Mouse (Mus musculus) spleen, postnatal 14 days (tissue): ENCODE measurements around the gene Lce1e.

Experiments used
- DNase-seq, 2 experiments: peaks; one replicate each; pipeline ENCODE4 v3.0.0; 2021 to 2022; ENCODE audit warnings: low spot score in 2 of 2

Gene Lce1e

DNA sequence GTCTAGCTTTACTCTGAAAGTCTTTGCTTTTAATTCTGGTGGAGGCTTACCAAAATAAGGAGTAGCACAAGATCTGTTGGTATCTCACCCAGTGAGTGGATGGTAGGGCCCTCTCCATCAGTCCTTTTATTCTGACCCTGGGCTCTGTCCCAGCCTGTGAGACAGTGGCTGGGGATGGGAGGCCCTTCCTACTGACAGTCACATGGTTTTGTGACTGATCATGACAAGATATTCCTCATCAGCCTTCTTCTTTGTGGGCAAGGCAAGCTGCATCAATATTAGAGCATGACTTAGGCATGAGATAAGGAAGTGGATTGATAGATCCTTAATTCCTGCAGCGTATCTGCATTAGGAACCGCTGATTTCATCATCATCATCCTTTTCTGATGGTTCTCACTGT lies at the start of gene Lce1e:
Lce1e (minus strand) TSS at position 101 of the 400 bp plus-strand sequence.
- DNase-seq = no peak

DNA sequence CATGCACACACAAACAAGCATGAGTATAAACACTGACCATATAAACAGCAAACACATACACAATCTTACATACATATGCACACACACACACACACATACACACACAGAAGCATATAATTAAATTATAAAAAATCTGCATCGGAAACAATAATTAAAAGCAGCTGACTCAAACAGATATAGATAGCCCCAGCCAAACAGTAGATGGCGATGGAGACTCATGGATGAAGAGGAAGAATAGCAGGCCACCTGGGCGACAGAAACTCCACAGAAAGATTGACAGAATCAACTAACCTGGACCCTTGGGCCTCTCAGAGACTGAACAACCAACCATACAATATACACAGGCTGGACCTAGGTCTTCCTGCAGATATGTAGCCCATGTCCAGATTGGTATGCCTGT lies 44.3 kb upstream of the Lce1e start:
- DNase-seq = no peak

DNA sequence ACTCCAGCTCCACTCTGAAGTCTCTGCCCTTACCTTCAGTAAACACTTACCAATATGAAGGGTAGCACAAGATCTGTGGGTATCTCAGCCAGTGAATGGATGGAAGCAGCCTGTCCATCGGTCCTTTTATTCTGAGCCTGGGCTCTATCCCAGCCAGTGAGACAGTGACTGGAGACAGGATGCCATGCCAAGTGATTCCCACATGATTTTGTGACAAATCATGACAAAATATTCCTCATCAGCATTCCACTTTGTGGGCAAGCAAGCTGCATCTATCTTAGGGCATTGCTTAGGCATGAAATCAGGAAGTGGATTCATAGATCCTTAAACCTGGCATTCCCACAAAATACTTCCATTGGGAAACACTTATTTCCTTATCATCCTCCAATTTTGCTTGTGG lies 43.4 kb upstream of the Lce1e start, which contains the start of gene Lce1g:
Lce1g (minus strand) TSS at position 101 of the 400 bp plus-strand sequence.
- no peak for DNase-seq

DNA sequence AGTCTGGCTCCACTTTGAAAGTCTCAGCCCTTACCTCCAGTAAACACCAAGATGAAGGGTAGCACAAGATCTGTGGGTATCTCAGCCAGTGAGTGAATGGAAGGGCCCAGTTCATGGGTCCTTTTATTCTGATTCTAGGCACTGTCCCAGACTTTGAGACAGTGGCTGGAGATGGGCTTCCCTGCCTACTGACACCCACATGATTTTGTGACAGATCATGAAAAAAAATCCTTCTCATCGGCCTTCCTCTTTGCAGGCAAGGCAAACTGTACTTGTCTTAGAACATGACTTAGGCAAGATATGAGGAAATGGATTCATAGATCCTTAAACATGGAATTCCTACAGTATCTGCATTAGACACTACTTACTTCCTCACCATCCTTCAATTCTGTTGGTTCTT lies 30.1 kb upstream of the Lce1e start, which contains the start of gene Gm38119:
Gm38119 (minus strand) TSS at position 101 of the 400 bp plus-strand sequence.
- no peak for DNase-seq

DNA sequence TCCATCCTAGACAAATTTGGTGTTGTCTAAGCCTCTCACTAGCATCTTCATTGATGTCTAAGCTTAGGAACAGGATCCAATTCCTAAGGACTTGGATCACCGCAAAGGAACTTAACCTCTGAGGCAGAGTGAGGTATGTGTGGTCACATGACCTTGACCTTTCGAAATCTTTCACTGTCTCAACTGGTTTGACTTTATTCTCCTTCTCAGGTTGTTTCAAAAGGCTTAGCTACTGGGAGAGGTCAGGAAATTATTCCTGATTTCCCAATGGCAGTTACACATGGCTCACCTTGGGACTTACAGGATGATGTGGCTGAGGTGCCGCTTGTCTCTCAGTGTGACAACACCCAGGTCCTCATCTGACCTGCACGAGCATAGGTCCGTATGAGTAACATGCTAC lies 13.8 kb upstream of the Lce1e start:
- DNase-seq = no peak

DNA sequence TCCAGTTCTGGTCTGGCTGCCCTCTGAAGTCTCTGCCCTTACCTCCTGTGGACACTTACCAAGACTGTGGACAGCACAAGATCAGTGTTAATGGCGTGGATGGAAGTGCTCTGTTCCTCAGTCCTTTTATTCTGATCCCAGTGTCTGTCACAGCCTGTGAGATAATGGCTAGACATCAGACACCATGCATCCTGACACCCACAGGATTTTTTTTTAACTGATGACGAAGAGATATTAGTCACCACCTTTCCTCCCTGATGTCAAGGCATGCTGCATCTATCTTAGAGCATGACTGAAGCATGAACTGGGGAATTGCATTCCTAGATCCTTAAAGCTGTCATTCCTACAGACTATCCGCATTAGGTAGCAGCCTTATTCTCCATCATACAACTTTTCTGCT lies 11.4 kb upstream of the Lce1e start, which contains the start of gene Lce1f:
Lce1f (minus strand) TSS at position 101 of the 400 bp plus-strand sequence.
- DNase-seq = no peak

DNA sequence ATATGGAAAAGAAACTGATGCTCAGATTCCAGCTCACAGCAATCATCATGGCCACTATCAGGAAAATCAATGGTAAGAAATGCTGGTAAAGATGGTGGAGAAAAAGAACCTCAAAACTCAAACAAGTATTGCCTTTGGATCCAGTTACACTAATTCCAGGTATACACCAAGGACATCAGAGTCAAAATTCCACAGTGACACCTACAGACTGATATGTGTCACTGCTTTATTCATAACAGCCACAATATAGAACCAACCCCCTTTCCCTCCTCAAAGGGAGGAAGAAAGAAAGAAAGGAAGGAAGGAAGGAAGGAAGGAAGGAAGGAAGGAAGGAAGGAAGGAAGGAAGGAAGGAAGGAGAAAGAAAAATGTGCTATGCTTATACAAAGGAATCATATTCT lies 6.2 kb upstream of the Lce1e start:
- DNase-seq = no peak

DNA sequence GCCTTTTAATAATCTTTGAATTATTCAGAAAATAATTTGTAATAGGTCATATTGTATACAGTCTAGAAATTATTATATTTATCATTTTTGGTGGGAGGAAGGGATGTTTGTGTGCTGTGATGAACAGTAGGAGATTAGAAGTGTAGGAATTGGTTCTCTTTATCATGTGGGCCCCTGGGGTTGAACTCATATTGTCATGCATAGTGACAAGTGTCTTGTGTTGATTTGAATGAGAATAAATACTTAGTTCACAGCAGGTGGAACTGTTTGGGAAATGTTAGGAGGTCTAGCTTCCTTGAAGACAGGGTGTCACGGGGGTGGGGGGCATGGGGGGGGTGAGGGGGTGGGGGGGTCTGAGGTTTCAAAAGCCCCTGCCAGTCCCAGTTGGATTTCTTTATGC lies 14.3 kb downstream of the Lce1e start:
- DNase-seq = no peak

DNA sequence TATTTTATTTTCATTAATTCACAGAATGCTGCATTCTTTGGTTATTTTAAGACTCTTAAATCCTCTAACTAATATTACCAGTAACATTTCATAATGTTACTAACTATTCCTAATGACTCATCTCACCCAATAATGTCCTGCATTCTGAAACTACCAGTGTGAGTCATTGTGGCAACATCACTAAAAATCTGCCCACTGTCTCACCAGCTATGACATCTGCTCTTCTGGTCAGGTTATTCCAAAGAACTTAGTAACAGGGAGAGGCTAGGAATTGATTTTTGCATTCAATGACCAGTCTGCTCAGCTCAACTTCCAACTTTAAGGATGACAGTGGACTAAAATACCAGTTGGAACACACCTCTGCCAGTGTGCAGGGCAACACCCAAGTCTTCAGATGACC lies 17.2 kb downstream of the Lce1e start:
- no peak for DNase-seq

DNA sequence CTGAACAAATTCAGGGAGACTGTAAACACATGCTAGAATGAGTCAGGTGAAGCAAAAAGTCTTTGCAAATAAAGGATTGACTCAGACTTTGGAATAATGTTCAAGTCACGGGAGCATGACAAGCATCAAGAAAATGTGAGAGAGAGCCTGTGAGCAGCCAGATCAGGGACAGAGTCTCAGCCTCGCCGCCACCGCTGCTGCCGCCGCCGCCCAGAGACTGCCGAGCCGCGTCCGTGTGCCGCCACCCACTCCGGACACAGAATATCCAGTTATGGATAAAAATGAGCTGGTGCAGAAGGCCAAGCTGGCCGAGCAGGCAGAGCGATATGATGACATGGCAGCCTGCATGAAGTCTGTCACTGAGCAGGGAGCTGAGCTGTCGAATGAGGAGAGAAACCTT lies 19.7 kb downstream of the Lce1e start:
- peak in 1 of 2 experiments; percentile 10 for DNase-seq

DNA sequence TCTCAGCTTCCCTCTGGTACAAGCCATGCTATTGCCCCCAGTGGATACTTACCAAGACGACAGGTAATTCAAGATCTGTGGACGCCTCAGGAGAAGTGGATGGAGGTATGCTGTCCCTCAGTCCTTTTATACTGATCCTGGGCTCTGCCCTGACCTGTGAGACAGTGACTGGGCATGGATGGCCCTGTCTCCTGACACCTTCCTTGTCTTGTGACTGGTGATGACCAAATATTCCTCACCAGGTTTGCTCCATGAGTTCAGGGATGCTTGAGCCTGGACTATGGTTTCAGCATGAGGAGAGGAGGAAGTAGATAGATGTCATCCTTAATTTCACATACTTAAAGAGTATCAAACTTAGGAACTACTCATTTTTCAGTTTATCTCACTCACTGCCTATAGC lies 21.8 kb downstream of the Lce1e start, which contains the start of gene Lce1d:
Lce1d (minus strand) TSS at position 101 of the 400 bp plus-strand sequence.
- DNase-seq = no peak

DNA sequence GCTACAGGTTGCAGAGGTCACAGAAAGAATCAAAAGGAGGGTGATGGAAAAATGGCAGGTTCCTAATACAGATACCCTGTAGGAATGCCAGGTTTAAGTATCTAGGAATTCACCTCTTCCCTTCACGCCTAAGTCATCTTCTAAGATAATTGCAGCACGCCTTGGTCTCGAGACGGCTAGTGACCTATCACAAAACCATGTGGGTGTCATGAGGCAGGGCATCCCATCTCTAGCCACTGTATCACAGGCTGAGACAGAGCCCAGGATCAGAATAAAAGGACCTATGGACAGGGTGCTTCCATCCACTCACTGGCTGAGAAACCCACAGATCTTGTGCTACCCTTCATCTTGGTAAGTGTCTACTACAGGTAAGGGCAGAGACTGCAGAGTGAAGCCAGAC lies 29.9 kb downstream of the Lce1e start, which contains the start of gene Lce1c:
Lce1c (plus strand) TSS at position 301 of the 400 bp plus-strand sequence.
- no peak for DNase-seq

DNA sequence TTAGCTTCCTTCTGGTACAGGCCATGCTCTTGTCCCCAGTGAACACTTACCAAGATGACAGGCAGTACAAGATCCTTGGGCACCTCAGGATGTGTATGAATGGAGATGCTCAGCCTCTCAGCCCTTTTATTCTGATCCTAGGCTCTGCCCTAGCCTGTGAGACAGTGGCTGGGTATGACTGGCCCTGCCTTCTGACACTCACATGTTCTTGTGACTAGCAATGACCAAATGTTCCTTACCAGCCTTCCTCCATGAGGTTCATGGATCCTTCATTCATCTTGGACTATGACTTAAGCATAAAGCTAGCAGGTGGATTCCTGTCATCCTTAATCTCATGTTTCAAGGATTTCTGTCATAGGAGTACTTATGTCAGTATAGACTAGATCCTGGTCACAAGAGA lies 38.7 kb downstream of the Lce1e start, which contains the start of gene Lce1a2:
Lce1a2 (minus strand) TSS at position 101 of the 400 bp plus-strand sequence.
- no peak for DNase-seq
